Mouse (Mus musculus): ENCODE measurements around the gene Tmed4. TPM values are rescaled to one million over a fixed set of nuclear protein-coding genes. Genes with fewer than 3 reads are reported as not detected.
"Not testable (repeated sequence)": the region's sequence is repeated elsewhere in the genome, so short reads cannot be mapped to it uniquely, and the experiment has no call there.

Gene Tmed4
- total RNA-seq, 2 experiments from 2014 or later = 109 to 114 TPM

GRCm38 (mm10) chr11:6275094-6275484, 419 bp upstream of the Tmed4 start:
- no peak for DNase-seq (ENCODE audit: low spot score in 2 of 2)

- DNase-seq (ENCODE audit: low spot score in 2 of 2) = no peak
Measured at GRCm38 (mm10) chr11:6273607-6274006, 1.1 kb downstream of the Tmed4 start.

- peak; percentile 89 to 96 for DNase-seq (ENCODE audit: low spot score in 2 of 2)
Measured at GRCm38 (mm10) chr11:6267320-6268254, 7.1 kb downstream of the Tmed4 start, which contains the start of gene Ddx56. Gene Ddx56, minus strand, starts transcription at chr11:6267772.

GRCm38 (mm10) chr11:6266621-6267020, 8.0 kb downstream of the Tmed4 start:
- no peak for DNase-seq (ENCODE audit: low spot score in 2 of 2)

GRCm38 (mm10) chr11:6261434-6262082, 13.1 kb downstream of the Tmed4 start:
- DNase-seq (ENCODE audit: low spot score in 2 of 2) = peak; percentile 60 to 83

- no peak for DNase-seq (ENCODE audit: low spot score in 2 of 2)
Measured at GRCm38 (mm10) chr11:6259413-6259812, 15.3 kb downstream of the Tmed4 start.

GRCm38 (mm10) chr11:6256490-6257072, 18.1 kb downstream of the Tmed4 start:
- DNase-seq (ENCODE audit: low spot score in 2 of 2) = no peak

- DNase-seq (ENCODE audit: low spot score in 2 of 2) = not testable (repeated sequence)
Measured at GRCm38 (mm10) chr11:6254602-6255001, 20.1 kb downstream of the Tmed4 start.

- DNase-seq (ENCODE audit: low spot score in 2 of 2) = no peak
Measured at GRCm38 (mm10) chr11:6252824-6253223, 21.8 kb downstream of the Tmed4 start.

GRCm38 (mm10) chr11:6252248-6252647, 22.4 kb downstream of the Tmed4 start:
- no peak for DNase-seq (ENCODE audit: low spot score in 2 of 2)

GRCm38 (mm10) chr11:6244707-6245106, 30.0 kb downstream of the Tmed4 start:
- no peak for DNase-seq (ENCODE audit: low spot score in 2 of 2)

GRCm38 (mm10) chr11:6233025-6233424, 41.6 kb downstream of the Tmed4 start:
- no peak for DNase-seq (ENCODE audit: low spot score in 2 of 2)

- DNase-seq (ENCODE audit: low spot score in 2 of 2) = no peak
Measured at GRCm38 (mm10) chr11:6230012-6230411, 44.7 kb downstream of the Tmed4 start, which contains the start of gene Npc1l1. Gene Npc1l1, minus strand, starts transcription at chr11:6230143.

- peak; percentile 3 to 16 for DNase-seq (ENCODE audit: low spot score in 2 of 2)
Measured at GRCm38 (mm10) chr11:6224541-6225229, 50.0 kb downstream of the Tmed4 start.

- no peak for DNase-seq (ENCODE audit: low spot score in 2 of 2)
Measured at GRCm38 (mm10) chr11:6222187-6222586, 52.5 kb downstream of the Tmed4 start.

Other genes starting within 250 kb of the Tmed4 start
- gene Camk2b, start 208.5 kb downstream of the Tmed4 start, total RNA-seq (2021) = 1,000 to 10,000 TPM; 1,052 to 1,163 TPM
- not detected for gene A730071L15Rik, start 74.8 kb downstream of the Tmed4 start, total RNA-seq (2021)
- gene Nudcd3, start 74.5 kb downstream of the Tmed4 start, total RNA-seq (2021) = 100 to 1,000 TPM; 118 to 121 TPM
- gene Npc1l1, start 44.7 kb downstream of the Tmed4 start, total RNA-seq (2021) = under 1 TPM; 0.20 to 0.32 TPM
- 10 to 100 TPM; 42.2 to 46.8 TPM for gene Ddx56, start 7.1 kb downstream of the Tmed4 start, total RNA-seq (2021)
- gene Ogdh, start 16.8 kb upstream of the Tmed4 start, total RNA-seq (2021) = 100 to 1,000 TPM; 212 to 218 TPM
- gene Zmiz2, start 114.2 kb upstream of the Tmed4 start, total RNA-seq (2021) = 100 to 1,000 TPM; 169 to 174 TPM
- 1,000 to 10,000 TPM; 1,682 to 1,687 TPM for gene Ppia, start 140.6 kb upstream of the Tmed4 start, total RNA-seq (2021)
- 10 to 100 TPM; 36.3 to 45.4 TPM for gene H2afv, start 169.6 kb upstream of the Tmed4 start, total RNA-seq (2021)
- 100 to 1,000 TPM; 229 to 239 TPM for gene Purb, start 201.0 kb upstream of the Tmed4 start, total RNA-seq (2021)
- gene Myo1g, start 246.1 kb upstream of the Tmed4 start, total RNA-seq (2021) = under 1 TPM; 0.43 to 0.57 TPM